Mouse (Mus musculus) thymus, postnatal 10 days (tissue): ENCODE measurements around the gene Ism1.

Source experiments
- DNase-seq, 2 experiments: peaks; one replicate each; pipeline ENCODE4 v3.0.0; 2021; ENCODE audit warnings: low spot score in 2 of 2

Gene Ism1

GRCm38 (mm10) chr2:139677809-139678274 lies at the start of gene Ism1:
Gene Ism1, plus strand, starts transcription at chr2:139678178.
- DNase-seq, result no peak

DNA sequence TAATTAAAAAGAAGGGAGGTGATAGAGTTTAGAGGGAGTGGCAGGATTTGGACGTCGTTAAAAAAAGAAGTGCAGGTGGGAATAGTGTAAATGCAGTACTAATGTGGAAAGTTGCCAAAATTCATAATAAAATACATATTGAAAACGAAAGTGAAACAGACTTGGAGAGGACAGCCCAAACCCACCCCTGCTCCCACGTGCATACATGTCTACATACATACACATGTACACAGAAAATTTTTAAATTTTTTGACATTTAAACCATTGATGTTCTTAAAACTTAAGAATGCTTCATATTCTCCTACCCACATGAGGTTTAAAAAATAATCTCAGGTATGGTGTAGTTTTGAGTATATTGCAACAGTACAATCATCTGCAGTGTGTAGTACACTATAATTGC lies 49.2 kb upstream of the Ism1 start:
- DNase-seq, result no peak

- DNase-seq, result no peak
Observed at GRCm38 (mm10) chr2:139629653-139630052, 48.3 kb upstream of the Ism1 start.

DNA sequence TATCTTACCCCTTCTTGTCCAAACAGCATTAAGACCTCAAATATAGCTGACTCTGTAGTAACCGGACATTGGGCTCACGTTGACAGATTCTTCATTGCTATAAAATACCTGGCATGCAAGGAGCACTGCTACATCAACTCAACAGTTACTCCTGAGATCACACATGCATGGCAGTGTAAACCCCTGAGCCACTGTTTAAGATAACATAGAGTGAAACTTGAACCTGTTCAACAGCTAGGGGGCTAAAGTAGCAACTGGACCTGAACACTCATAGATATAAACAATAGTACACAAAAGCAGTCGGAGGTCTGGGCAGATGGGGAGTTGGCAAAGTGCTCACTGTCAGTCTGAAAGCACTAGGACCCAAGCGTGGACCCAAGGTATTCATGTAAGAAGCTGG lies 43.5 kb upstream of the Ism1 start:
- DNase-seq, result no peak

DNA sequence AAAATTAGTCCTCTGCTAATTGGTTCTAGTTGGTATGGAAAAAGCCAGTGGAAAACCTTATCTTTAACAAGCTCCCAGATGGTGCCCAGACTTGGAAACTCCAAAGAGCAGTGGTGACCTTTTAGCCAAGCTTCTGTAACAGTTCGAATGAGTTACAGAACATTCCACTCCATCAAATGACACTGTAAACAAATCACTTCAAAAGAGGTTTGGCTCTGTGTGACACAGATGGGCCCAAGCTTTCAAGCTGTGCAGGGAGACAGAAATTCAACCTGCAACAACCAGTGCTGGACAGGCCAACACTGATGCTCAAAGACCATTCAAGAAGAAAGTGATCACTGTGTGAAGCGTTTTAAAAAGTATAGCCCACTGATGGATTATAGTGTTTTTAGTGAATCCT lies 40.1 kb upstream of the Ism1 start:
- DNase-seq, result no peak

GRCm38 (mm10) chr2:139641757-139642385 lies 36.1 kb upstream of the Ism1 start:
- no peak for DNase-seq

DNA sequence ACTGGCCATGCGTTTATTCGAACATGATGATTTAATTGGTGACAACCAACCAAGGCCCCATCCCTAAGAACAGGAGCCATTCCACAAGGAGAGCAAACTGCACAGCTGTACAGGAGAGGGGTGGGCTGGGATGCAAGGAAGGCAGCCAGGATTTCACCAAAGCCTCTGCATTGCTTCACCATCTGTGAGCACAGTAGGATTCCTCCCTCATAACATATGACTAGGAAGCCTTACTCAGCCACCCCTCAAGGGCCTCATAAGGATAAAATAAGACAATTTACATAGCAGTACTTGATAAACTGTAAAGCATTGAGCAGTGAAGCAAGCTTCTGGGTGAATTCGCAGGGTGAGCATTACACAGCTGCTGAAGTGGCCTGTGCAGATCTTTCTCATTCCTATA lies 28.5 kb upstream of the Ism1 start:
- no peak for DNase-seq

DNA sequence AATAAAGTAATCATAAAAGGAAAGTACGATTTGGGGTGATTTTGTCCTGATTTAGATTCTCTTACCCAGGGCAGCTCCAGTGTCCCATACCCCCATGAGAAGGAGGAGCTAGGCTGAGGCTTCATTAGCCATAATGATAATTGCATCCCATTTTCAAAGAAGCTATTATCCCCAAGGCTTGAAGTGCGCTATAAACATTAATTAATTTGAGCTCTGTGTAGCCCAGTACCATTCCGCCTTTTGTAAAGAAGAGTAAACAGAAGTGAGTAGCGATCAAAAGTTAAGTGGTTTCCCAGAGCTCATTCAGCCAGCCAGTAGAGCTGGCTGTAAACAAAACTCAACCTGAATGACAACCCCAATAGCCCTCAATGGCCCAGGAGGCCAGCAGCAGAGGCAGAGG lies 21.2 kb upstream of the Ism1 start:
- DNase-seq, result no peak

GRCm38 (mm10) chr2:139671838-139672237 lies 6.1 kb upstream of the Ism1 start:
- DNase-seq, result no peak

- no peak for DNase-seq
Observed at GRCm38 (mm10) chr2:139672371-139672770, 5.6 kb upstream of the Ism1 start.

DNA sequence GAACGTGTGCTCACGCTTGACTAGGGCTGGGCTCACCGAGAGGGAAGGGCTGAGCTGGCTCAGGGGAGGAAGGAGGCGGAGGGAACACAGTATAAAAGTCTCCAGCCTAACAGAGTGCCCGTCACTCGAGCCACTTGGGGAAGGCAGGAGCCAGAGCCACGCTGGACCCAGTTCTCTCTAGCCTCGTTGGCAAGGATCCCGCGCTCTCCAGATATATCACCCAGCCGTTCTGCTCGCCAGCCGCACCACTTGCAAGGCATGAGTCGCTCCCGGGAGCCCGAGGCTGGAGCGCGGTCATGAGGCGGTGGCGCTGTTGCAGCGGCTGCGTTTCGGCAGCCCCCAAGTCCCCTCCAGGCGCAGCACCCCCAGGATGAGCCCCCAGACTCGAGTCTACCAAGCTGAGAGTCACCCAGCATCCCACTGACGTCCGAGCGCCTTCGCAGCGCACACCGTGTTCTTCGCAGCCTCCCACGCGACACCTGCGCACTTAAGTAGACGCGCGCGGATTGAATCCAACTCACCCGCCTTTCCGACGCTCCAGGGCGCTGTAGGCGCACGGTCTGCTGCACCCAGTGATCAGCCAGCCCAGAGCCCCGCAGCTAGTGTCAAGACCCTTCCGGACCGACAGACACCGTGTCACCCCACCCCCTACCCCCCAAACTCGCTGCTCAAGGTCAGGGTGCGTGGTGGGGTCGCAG lies 764 bp upstream of the Ism1 start:
- no peak for DNase-seq

GRCm38 (mm10) chr2:139678275-139679140 lies 530 bp downstream of the Ism1 start:
- DNase-seq, result peak in 1 of 2 experiments; percentile 7

DNA sequence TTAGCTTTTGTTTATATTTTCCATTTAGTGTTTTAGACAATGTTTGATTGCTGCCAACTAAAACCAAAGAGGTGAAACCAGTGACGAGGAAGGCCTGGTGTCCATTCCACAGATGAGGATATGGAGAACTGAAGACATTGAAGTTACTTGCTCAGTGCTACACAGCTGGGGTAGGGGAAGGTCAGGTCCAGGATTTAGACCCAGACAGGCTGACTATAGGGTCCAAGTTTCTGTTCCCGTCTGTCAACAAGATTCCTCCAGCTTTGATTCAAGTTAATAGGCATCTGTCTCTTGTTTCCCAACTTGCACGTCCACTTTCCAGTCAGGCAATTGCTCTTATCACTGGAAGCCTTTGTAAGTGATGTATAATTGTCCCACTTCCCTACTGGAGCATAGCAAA lies 4.6 kb downstream of the Ism1 start:
- DNase-seq, result no peak

GRCm38 (mm10) chr2:139689442-139690003 lies 11.5 kb downstream of the Ism1 start:
- DNase-seq, result no peak

DNA sequence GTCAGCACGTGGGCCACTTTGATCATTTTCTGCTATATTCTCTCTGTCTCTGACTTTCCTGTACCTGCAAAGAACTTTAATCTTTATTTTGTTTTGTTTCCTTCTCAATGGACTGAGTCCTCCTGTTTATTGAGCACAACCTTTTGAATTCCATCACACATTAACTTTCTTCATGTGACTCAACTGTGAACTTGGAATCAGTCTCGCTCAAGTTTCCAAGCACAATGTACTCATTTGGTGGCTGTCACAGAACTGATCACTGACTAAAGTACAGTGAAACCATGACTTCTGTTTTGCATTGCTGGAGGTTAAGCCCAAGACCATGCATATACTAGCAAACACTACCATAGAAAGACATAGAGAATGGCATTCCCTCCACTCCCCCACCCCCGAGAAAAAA lies 15.5 kb downstream of the Ism1 start:
- DNase-seq, result no peak

- no peak for DNase-seq
Observed at GRCm38 (mm10) chr2:139694638-139695037, 16.7 kb downstream of the Ism1 start.

- no peak for DNase-seq
Observed at GRCm38 (mm10) chr2:139696578-139696977, 18.6 kb downstream of the Ism1 start.

- no peak for DNase-seq
Observed at GRCm38 (mm10) chr2:139700609-139701008, 22.6 kb downstream of the Ism1 start.

- DNase-seq, result no peak
Observed at GRCm38 (mm10) chr2:139704951-139705350, 27.0 kb downstream of the Ism1 start.

DNA sequence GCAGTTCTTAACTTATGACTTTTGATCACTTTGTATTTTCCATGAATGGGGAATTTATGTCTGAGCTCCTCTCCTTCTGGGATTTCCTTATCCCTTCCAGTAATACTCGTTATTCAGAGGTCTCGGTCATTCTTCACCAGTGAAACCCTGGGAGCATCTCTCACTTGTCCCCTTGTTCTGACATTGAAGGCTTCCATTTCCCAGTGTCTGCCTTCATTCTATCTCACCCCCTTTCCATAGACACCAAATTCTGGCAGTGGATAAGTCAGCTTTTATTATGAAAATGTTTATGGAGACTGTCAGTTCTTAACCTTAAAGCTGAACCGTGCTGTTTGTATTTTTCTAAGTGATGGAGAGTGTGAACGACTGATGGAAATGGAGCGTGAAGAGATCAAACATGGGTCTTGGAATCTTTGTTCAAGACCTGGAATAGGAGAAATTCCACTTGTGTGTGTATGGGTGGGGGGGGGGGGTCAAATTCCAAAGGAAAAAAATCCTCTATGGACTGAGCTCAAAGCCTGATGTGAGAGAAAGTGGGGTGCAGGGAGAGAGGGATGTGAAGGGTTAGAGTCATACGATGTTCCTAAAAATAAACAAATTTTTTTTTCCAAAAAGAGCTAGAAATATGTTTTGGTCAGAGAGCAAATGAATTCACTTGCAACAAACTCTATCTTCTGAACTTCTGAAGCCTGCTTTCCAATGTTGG lies 30.4 kb downstream of the Ism1 start:
- no peak for DNase-seq

- no peak for DNase-seq
Observed at GRCm38 (mm10) chr2:139711640-139712039, 33.7 kb downstream of the Ism1 start.

GRCm38 (mm10) chr2:139712046-139712445 lies 34.1 kb downstream of the Ism1 start:
- no peak for DNase-seq
